Mouse (Mus musculus): ENCODE measurements around the gene B3galt1. TPM values are rescaled to one million over a fixed set of nuclear protein-coding genes. Genes with fewer than 3 reads are reported as not detected.

The B3galt1 gene
- total RNA-seq, 2 experiments from 2014 or later = 79.4 to 85.4 TPM

GRCm38 (mm10) chr2:67730771-67731170 is 165.1 kb downstream of the B3galt1 start:
- no peak for DNase-seq

- no peak for DNase-seq
These were observed 185.9 kb downstream of the B3galt1 start for GRCm38 (mm10) chr2:67751585-67751984.

DNA sequence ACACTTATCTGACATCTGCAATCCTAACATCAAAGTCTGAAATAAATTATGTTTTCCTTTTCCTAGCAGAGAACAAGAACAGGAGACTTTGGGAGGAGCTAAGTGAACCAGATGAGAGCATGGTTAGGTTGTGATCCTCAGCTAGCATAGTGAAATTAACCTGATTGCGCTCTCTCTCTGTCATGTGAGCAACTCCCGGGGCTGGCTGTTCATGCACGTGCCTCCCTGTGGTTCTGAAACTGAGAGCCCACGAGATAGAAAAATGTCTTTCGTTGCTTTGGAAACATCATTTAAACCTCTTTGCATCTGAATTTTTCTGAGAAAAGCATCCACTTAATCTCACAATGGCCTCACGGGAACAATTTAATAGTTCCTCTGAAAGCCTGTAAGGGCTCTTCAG is 190.8 kb downstream of the B3galt1 start:
- DNase-seq = no peak

DNA sequence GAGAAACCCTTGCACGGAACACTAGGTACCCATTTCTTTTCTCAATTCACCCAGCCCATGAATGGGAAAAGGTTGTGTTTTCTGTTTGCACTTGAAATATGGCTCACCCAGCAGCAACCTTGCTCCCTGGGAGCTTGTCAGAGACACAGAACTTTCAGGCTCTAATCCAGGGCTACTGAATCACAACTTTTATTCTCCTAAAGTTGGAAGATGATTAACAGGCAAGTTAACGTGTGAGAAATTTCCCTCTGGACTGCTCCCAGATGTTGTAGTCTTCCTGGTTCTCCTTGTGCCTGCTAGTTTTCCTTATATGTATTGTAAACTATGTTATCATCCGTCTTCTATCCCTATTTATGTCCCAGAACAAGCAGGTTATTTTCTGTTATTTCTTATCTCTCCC is 221.9 kb downstream of the B3galt1 start:
- DNase-seq = no peak

DNA sequence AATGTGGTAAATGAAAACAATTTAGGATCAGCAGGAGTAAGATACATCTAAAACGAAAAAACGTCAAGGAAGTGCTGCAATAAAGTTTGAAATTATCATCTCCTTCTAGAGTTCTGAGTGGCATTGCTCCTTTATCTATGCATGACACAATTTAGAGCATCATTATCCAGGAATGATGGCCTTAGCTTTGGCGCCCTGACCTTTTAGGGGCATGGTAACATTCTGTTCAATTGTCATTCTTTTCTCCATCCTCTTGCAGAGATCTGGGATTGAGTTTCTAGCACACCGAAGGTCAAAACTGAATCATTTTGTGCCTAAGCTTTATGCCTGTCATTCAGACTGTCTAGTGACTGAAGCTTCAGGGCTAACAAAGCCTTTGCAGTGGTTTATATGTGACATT is 231.9 kb downstream of the B3galt1 start:
- DNase-seq = no peak

DNA sequence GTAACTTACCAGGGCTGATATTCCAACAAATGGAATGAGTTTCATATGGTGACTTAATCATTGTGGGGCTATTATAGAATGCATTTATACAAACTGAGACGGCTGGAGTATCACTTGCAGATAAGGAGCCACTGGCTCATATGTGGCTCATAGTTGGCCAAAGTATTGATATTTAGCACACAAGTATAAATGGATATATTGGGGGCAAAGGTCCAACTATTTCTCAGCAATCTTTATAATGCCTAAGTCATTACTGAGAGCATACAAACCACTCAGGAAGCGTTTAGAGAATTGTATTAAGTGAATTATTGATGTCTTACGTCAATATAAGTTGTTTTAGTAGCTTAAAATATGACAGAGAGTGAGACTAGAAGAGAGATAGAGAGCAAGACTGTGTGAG is 234.3 kb downstream of the B3galt1 start:
- DNase-seq = no peak

DNA sequence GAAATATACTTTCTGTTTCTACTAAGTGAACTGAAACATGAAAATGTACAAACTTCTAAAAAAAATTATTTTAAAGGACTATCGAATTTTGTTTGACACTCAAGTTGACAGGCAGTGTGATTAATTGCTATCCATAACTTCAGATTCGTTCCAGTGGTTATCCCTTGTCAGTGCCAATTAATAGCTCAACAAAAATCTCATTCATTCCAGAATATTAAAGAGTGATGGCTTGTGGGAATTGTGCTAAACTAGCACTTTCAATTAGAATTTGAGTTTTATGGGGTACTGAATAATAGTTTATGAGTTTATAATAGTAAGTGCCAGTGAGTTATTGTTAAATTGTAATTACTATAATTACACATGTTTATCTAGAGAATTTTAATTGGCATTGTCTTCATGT is 250.5 kb downstream of the B3galt1 start:
- DNase-seq = no peak

DNA sequence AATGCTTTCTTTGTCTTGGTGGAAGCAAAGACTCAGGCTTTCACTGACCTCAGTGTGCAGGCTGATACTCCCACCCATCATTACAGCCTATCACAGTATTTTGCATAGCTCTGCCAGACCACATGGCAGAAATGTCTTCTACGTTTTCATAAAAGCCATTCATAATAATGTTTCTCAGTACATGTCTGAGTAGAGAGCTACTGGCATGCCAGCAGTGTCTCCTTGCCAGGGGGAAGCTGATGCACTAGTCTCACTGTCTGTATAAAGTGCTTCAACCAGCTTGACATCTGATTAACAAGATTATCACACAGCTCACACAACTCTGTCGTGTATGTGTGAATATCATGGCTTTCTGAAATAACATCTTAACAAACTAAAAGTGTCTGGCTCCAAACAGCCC is 252.3 kb downstream of the B3galt1 start:
- no peak for DNase-seq

GRCm38 (mm10) chr2:67822360-67822759 is 256.7 kb downstream of the B3galt1 start:
- DNase-seq = no peak

DNA sequence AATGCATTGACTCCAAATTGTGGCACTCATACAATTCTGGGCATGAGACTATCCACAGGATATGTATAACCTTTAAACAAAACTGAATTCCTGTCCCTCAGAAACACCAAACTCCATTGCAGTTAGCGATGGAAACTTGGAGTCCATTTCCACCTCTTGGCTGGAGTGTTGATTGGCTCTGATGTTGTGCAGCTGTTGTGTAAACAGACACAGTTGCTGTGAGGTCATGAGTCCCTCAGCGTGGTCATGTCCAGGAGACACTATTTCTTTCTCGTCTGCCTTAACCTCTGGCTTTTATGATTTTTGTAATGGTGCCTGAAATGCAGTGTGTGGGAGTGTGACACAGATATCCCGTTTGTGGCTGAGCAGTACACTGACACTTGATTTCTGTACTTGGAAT is 262.0 kb downstream of the B3galt1 start:
- no peak for DNase-seq

DNA sequence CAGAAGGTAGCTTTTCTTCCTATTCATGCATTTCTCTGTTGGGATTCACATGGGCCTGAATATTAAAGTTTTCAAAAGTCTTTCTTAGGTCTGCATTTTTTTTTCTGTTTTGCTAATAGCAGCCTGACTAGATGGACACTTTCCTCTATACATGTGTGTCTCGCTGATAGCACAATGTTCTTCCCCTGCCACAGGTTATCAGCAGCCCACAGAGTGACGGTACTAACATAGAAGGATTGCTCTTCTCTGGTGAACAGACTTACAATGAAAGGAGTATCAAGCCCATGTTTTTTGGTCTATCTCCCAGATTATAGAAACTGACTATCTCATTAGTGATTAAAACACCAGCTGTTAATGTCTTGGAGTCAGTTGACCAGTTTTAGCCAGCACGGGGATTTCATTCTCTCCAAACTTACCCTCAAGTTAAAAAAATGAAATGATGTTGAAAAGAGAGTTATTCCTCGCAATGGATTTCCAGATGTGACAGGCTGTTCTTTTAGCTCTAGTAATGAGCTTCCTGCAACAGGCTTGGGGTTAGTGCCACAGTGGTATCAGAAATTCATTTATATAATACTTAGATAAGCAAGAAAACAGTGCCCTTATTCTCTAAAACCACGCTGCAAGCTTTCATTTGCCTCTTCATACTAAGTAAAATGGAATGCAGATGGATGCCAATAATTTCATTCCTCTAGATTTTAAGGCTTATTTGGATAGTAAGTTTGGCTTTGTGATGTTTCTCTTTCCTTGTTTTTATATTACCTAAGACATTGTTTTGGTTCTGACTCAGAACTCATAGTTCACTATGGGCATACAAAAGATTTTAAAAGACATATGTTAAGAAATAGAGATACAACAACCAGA is 263.6 kb downstream of the B3galt1 start:
- no peak for DNase-seq

- peak in 1 of 2 experiments; percentile 6 for DNase-seq
These were observed 282.1 kb downstream of the B3galt1 start for GRCm38 (mm10) chr2:67847806-67848205.

GRCm38 (mm10) chr2:67850725-67851124 is 285.1 kb downstream of the B3galt1 start:
- DNase-seq = no peak

DNA sequence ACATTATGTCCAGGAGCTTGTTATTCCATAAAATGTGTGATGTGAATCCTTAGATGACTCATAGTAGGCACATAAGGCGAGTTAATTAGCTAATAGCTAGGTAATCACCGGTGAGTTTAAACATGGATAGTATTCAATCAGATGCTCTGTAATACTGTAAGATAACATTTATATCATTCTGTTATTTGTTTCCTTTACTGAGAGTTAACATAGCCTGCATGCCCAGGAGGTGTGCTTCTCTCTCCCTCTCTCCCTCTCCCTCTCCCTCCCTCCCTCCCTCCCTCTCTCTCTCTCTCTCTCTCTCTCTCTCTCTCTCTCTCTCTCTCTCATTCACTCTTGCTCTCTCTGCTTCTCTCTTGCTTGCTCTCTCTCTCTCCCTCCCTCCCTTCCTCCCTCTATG is 292.7 kb downstream of the B3galt1 start:
- DNase-seq = no peak

- DNase-seq = no peak
These were observed 293.3 kb downstream of the B3galt1 start for GRCm38 (mm10) chr2:67859004-67859403.

GRCm38 (mm10) chr2:67873368-67873767 is 307.7 kb downstream of the B3galt1 start:
- DNase-seq = no peak

- DNase-seq = no peak
These were observed 314.2 kb downstream of the B3galt1 start for GRCm38 (mm10) chr2:67879836-67880235.

DNA sequence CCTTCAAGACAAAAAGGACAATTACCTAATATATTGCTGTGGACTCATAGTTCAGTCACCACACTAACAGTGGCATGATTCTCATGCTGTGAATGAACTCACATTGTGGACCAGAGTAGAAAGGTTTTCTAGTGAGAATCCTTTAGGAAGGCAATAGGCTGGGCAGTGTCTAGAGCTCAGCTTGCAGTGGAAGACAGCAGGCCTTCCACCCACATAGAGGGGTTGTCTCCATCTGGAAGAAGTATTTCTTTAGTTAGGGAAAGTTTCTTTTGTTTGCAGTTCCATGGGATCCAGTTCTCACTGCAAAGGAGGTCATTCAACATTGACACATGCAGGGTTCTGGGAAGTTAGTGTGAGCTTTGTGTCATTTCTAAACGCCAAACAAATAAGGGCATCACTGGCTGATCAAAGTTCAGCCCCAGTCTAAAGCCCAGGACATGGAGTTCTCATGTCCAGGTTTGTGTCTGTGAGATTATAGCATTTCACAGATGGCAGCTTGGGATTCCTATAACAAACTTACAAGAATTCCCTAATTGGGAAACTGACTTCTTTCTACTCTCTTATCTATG is 316.1 kb downstream of the B3galt1 start:
- no peak for DNase-seq

DNA sequence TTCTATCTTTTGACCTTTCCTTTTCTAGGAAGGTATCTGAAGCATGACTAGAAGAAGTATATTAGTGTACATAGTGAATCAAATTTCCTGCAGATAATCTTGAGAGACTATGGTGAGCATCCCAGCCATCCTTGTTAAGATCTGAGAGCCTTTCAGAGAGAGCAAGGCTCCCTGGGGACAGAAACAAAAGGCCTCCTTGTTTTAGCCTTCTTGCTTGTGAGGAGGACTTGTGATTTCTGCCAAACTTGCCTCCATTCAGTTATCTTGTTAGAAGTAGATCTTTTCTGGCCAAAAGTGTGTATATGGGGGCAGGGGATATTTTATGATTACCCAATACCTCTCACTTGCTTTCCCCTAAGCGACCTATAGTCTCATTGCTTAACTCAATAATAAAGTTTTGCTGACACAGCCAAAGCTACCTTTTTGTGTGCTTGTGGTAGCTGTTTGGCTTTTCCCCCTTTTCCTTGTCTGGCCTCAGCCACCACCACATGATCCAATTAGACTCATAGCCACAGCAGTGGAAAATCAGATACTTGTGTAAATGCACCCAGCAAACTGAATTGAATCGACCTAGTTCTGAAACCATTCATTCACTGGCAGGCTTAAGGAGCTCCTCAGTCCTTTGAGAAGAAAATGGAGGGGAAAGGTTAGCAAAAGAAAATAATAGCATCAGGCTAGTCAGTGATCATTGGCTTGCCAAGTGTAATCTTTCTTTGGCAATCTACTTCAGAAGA is 332.5 kb downstream of the B3galt1 start:
- no peak for DNase-seq

DNA sequence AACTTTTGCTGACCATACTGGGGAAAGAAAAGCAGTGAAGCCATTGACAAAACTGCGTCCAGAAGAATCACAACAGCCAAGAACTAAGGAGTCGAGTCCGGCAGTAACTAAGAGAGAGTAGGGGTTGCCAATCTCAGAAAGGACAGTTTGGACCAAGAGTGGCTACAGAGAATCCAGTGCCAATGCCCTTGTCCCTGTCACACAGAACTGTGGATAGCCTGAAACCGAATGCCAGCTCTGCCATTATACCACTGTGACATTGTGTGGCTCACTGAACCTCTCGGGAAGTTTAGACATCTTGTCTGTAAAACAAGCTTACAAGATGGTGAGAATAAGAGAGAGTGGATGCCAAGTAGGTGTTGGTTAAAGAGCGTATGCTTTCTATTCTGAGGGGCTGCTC is 335.9 kb downstream of the B3galt1 start:
- no peak for DNase-seq

DNA sequence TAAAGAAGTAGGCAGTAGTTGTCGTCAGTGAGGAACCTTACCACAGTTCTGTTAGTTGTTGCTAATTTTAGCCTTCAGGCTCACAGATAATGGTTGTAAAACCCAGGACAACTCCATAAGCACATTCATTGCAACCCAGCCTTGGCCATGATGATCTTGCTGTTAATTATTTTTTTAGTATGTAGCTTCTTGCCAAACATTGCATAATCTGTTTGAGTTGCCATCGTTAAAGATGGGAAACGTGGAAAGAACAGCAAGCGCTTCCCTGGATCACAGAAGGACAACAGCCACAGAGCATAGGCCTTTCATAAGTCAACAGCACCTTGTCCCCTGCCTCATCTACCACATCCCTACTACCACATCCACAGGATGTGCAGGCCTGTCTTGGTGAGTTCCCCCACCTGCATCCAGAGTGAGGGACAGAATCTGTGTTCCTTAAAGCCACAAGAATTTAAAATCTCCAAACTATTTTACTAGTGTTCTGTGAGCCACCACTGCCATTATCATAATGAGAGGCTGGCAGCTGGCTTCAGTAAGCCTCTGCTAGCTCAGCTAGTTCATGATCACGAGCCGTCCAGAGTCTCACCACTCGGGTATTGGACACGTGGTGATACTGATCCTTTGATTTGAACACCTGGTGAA is 337.1 kb downstream of the B3galt1 start:
- no peak for DNase-seq

DNA sequence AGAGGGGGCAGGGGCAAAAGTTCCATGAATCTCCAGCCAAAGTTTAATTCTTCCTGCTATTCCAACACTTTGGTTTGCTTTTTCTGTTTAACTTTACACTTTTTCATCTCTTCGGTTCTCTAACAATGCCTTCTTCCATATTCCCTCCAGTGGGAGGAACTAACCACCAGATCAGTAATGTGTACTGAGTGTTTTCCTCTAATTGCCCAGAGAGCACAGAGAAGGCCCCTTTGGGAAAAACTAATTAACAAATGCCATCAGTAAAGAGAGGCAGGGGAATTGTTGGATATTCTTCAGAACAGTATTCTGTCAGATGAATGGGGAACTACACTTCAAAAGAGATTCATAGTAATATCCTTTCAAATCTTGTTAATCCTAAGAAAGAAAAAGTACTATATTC is 338.1 kb downstream of the B3galt1 start:
- no peak for DNase-seq

- no peak for DNase-seq
These were observed 366.3 kb downstream of the B3galt1 start for GRCm38 (mm10) chr2:67931994-67932393.

Measured in layer of hippocampus, postnatal 36 days (tissue).